Mouse (Mus musculus) stomach, embryonic 15.5 days (tissue): ENCODE measurements around the gene Ctcf. TPM values are rescaled to one million over a fixed set of nuclear protein-coding genes. Genes with fewer than 3 reads are reported as not detected.

Experiments
- ATAC-seq: fragments of 200-750 bp; cut with Nextera tagmentation; 2 replicates; pipeline ENCODE4 v1.8.0; 2017; ENCODE audit warnings: low read depth, moderate number of reproducible peaks, moderate TSS enrichment; ENCODE audit not compliant: insufficient read depth, low FRiP score
- H3K27ac ChIP-seq: fragments of 300-500 bp; sonication (generic); 2 replicates; pipeline ENCODE4 v1.5.1; 2015; ENCODE audit warnings: mild to moderate bottlenecking, inconsistent platforms
- H3K27me3 ChIP-seq: fragments of 300-500 bp; sonication (generic); replicated peaks from 2 replicates; pipeline ENCODE4 v1.6.1; 2015; ENCODE audit warnings: inconsistent platforms
- H3K36me3 ChIP-seq: fragments of 300-500 bp; sonication (generic); 2 replicates; pipeline ENCODE4 v1.6.1; 2015; ENCODE audit warnings: inconsistent platforms
- H3K4me1 ChIP-seq: fragments of 300-500 bp; sonication (generic); 2 replicates; pipeline ENCODE4 v1.6.1; 2015; ENCODE audit warnings: inconsistent platforms
- H3K4me2 ChIP-seq: fragments of 300-500 bp; sonication (generic); 2 replicates; pipeline ENCODE4 v1.6.1; 2015; ENCODE audit warnings: mild to moderate bottlenecking, inconsistent platforms
- H3K4me3 ChIP-seq: fragments of 300-500 bp; sonication (generic); replicated peaks from 2 replicates; pipeline ENCODE4 v1.5.1; 2015; ENCODE audit warnings: inconsistent platforms
- H3K9ac ChIP-seq: fragments of 300-500 bp; sonication (generic); 2 replicates; pipeline ENCODE4 v1.6.1; 2015; ENCODE audit warnings: inconsistent platforms
- H3K9me3 ChIP-seq: fragments of 300-500 bp; sonication (generic); 2 replicates; pipeline ENCODE4 v1.6.1; 2016; ENCODE audit warnings: inconsistent platforms
- WGBS: fragments of 180-500 bp; shearing (Covaris S2); methylation state at CpG from one replicate; pipeline ENCODE4 v1.1.7; 2015; 5-methylcytosine and 5-hydroxymethylcytosine counted together
- microRNA counts: library from miRNA; unstranded; fragments of <30 nt; microRNA quantifications from one replicate; lab custom pipeline; 2016
- microRNA-seq: library from miRNA; unstranded; fragments of <30 nt; microRNA quantifications from one replicate; pipeline ENCODE4, GENCODE M21; 2016
- polyA plus RNA-seq: library from polyadenylated mRNA; unstranded; fragments of >200 nt; fragmentation: Nextera tagmentation; extraction: Ambion mirVana; gene quantifications from 2 replicates; pipeline ENCODE4 v1.2.1, GENCODE M21; 2015

Gene Ctcf
- polyA plus RNA-seq, 1 experiment from 2014 or later = 112 TPM

DNA sequence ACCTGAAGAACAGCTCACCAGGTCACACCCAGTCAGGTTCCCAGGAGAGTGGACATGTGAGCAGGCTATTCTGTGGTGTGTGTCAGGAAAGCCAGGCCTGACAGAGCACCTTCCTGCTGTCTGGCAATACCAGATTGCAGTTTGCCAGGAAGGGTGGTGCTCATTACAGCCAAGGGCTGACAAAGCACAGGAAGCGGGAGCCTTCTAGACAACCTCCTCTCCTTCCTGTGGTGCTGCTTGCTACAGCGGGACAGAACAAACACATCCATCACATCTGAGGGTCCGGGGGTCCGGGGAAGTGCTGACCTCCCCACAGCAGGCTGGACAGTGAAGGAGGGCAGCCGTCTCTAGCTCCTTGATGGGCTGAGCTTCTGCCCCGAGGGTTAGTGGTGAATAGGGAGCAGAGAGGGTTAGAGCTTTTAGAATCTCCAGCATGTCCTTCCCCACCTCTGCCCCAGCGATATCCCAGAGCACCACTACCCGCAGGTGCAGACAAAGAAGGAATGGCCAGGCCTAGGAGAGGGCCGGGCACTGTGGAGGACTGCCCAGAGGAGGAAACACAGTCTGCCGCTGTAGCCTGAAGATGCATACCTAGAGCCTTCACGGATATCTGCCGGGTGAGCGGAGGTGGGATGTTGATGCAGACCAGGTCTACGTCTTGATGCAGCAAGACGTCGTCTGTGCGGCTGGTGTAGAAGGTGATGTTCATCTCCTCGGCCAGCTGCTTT, 91.2 kb downstream of the Ctcf start:
- Histone ChIP-seq H3K4me3 (no peak overlapping the region), H3K4me1 (no peaks in the 10 kb centered on the region), H3K27me3 (no peaks in the 10 kb centered on the region), H3K27ac (peak overlapping the region; percentile 51; the same call in 1 of the 2 replicates), H3K4me2 (no peak overlapping the region), H3K9me3 (no peaks in the 10 kb centered on the region), H3K36me3 (peaks cover 6% of the 10 kb centered on the region; the same call in 1 of the 2 replicates), H3K9ac (no peak overlapping the region)
- ATAC-seq = no peak
- 71% methylated on average over 18 of the region's 18 CpGs for WGBS

GRCm38 (mm10) chr8:105732186-105732585, 95.8 kb downstream of the Ctcf start:
- WGBS = 85% methylated on average over 5 of the region's 5 CpGs
- no peak for ATAC-seq
- Histone ChIP-seq H3K9me3 (no peaks in the 10 kb centered on the region), H3K4me1 (no peaks in the 10 kb centered on the region), H3K9ac (no peak overlapping the region), H3K27me3 (no peaks in the 10 kb centered on the region), H3K27ac (no peak overlapping the region), H3K36me3 (peaks cover 5% of the 10 kb centered on the region; the same call in 1 of the 2 replicates), H3K4me3 (no peak overlapping the region), H3K4me2 (no peak overlapping the region)

MicroRNAs encoded within 50 kb of the gene (microRNA counts, 519-probe panel; counts per million panel counts)
- 2,304 counts per million, percentile 43 among the panel's probes with 10 or more counts for microRNA mmu-miR-1966 (lab: Ali Mortazavi, UCI)

Small RNA genes lying within 50 kb of the gene (microRNA-seq; reads per million reads assigned to microRNA genes)
- not detected for gene Mir1966

Other genes with a start within 250 kb of the Ctcf start
- not detected in 2 replicates for gene Kctd19, start 223.1 kb upstream of the Ctcf start, polyA plus RNA-seq
- gene Lrrc36, start 223.0 kb upstream of the Ctcf start, polyA plus RNA-seq = 0.09 TPM in 1 of 2 replicates, not detected in the other
- 44.7 and 45.5 TPM in 2 replicates for gene Tppp3, start 165.0 kb upstream of the Ctcf start, polyA plus RNA-seq
- 32.2 and 34.7 TPM in 2 replicates for gene Zdhhc1, start 139.7 kb upstream of the Ctcf start, polyA plus RNA-seq
- gene Hsd11b2, start 117.8 kb upstream of the Ctcf start, polyA plus RNA-seq = 2.5 and 2.7 TPM in 2 replicates
- gene Atp6v0d1, start 70.5 kb upstream of the Ctcf start, polyA plus RNA-seq = 73.2 and 75.8 TPM in 2 replicates
- 21.0 and 23.4 TPM in 2 replicates for gene Ripor1, start 31.3 kb upstream of the Ctcf start, polyA plus RNA-seq
- 0.77 and 1.1 TPM in 2 replicates for gene Agrp, start 825 bp downstream of the Ctcf start, polyA plus RNA-seq
- gene Carmil2, start 49.7 kb downstream of the Ctcf start, polyA plus RNA-seq = 1.2 and 1.4 TPM in 2 replicates
- 45.0 and 52.8 TPM in 2 replicates for gene Acd, start 64.5 kb downstream of the Ctcf start, polyA plus RNA-seq
- 14.9 and 15.0 TPM in 2 replicates for gene Pard6a, start 64.6 kb downstream of the Ctcf start, polyA plus RNA-seq
- 0.19 TPM in 1 of 2 replicates, not detected in the other for gene 4933405L10Rik, start 71.1 kb downstream of the Ctcf start, polyA plus RNA-seq
- gene Enkd1, start 71.6 kb downstream of the Ctcf start, polyA plus RNA-seq = 18.0 and 18.1 TPM in 2 replicates
- 16.0 and 16.2 TPM in 2 replicates for gene Gfod2, start 122.1 kb downstream of the Ctcf start, polyA plus RNA-seq
- 13.1 and 13.4 TPM in 2 replicates for gene Ranbp10, start 190.8 kb downstream of the Ctcf start, polyA plus RNA-seq
- not detected in 2 replicates for gene Tsnaxip1, start 191.2 kb downstream of the Ctcf start, polyA plus RNA-seq
- 38.0 and 41.2 TPM in 2 replicates for gene Cenpt, start 216.7 kb downstream of the Ctcf start, polyA plus RNA-seq
- 61.6 and 63.3 TPM in 2 replicates for gene Thap11, start 218.6 kb downstream of the Ctcf start, polyA plus RNA-seq
- gene Nutf2, start 224.0 kb downstream of the Ctcf start, polyA plus RNA-seq = 151 and 214 TPM in 2 replicates
- 35.7 and 41.9 TPM in 2 replicates for gene Edc4, start 244.3 kb downstream of the Ctcf start, polyA plus RNA-seq